Mouse (Mus musculus): ENCODE data around the gene Psmb7. TPM values are rescaled to one million over a fixed set of nuclear protein-coding genes. Genes with fewer than 3 reads are reported as not detected.

Gene Psmb7
- 100 to 1,000 TPM; 104 to 106 TPM for total RNA-seq (2023)

DNA sequence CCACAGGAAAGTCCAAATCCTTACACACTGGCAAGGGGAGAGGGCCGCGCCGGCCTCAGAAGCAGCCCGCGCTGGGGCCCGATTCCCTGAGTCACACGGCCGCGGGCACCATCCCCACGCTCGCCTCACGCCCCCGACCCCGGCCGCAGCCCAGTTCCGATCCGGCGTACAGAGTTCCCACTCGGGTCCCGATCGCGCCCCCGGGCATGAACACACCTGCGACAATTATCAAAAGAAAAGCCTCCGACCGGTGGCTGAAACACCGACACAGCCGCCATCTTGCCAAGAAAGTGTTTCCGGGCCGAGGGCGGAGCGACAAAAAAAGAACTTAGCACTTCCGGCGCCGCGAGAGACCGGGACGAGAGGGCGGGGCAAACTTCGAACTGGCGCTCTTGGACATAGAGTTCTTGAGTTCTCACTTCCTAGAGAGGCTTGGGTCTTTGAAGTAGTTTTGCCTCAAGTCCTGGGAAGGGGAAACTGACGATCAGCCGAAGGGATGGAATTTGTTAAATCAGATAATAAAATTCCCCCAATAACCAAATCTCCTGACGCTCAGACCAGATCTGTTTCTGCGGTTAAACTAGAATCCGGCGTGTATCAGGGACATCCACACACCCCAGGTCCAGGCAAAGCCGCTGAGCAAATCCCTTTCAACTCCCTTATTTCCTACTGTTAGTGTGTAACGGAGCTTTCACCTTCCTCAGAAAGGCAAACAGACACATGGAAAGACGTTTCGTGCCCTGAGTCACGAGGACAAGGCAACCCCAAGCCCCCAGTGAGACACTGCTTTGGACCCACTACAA, at the start of gene Psmb7:
TSS of gene Psmb7 (minus strand) at position 463 of the 803 bp plus-strand sequence.

Other genes starting within 250 kb of the Psmb7 start
- 1 to 10 TPM in 1 of 2 experiments, under 1 TPM in 1; 0.89 to 2.7 TPM for gene Nek6, start 132.4 kb downstream of the Psmb7 start, total RNA-seq (2023)
- not detected for gene Nr5a1, start 70.5 kb upstream of the Psmb7 start, total RNA-seq (2023)